Mouse (Mus musculus) embryonic stem cell, embryonic (primary cell): ENCODE measurements around the gene Pla2g3.

Source experiments
- CTCF ChIA-PET, 4 experiments: fragments of 300-600 bp in 2 of 4; fragments of 350-600 bp in 2 of 4; sonication (Branson Sonifier 250); formaldehyde crosslinking; loops; one replicate each; lab custom pipeline; 2022; ENCODE audit warnings: inconsistent platforms in 2 of 4; lab: Charles Lee
- POLR2A ChIA-PET, 4 experiments: fragments of 300-600 bp in 2 of 4; fragments of 350-600 bp in 2 of 4; sonication (Branson Sonifier 250); formaldehyde crosslinking; loops; one replicate each; lab custom pipeline; 2022; ENCODE audit warnings: antibody characterized with exemption in 4 of 4, inconsistent platforms in 1 of 4; lab: Charles Lee

Pla2g3 gene

GRCm38 (mm10) chr11:3472484-3472883, 15.6 kb upstream of the Pla2g3 start:
- CTCF ChIA-PET: interaction anchor here in 3 of 4 experiments (0.6 to 7.6 kb wide), 14 partner anchors 16 to 449 kb away, joined by 3 to 50 read pairs (median 3); partner anchors contain the start of genes Selenom (in 3 of the 3) and Pla2g3 (in 1 of the 3)
- POLR2A ChIA-PET: interaction anchor here in 2 of 4 experiments (0.9 to 2.5 kb wide), 4 partner anchors 20 to 176 kb away, joined by 3 to 6 read pairs (median 4); partner anchors contain the start of genes Morc2a (in 1 of the 2), Rnf185 (in 1 of the 2) and Selenom (in 1 of the 2)

DNA sequence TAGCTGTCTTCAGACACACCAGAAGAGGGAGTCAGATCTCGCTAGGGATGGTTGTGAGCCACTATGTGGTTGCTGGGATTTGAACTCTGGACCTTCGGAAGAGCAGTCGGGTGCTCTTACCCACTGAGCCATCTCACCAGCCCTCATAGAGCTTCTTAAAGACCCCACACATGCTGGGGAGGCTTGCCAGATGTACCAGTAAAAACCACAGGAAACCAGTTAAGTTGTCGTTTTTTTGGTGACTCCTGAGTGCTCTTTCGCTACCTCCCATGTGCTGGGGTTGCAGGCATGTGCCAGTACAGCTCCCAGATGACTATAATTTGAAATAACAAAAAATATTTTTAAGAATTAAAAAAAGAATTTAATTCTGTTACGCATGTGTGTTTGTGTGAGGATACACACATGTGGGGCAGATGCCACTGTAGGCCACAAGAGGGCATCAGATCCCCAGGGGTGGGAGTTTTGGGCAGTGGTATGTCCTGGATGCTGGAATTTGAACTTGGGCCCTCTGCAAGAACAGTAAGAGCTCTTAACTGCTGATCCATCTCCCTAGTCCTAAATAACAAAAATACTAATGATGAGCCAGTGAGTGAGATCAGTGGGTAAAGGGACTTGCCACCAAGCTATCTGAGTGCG, 13.5 kb upstream of the Pla2g3 start:
- POLR2A ChIA-PET: interaction anchor here in 2 of 4 experiments (0.8 to 2.5 kb wide), 6 partner anchors 9 to 40 kb away, joined by 3 to 6 read pairs (median 4); partner anchors contain the start of genes Selenom (in 2 of the 2) and Rnf185 (in 1 of the 2)
- CTCF ChIA-PET: interaction anchor here in 3 of 4 experiments (0.7 to 7.6 kb wide), 15 partner anchors 9 to 312 kb away, joined by 3 to 50 read pairs (median 4); partner anchors contain the start of gene Selenom (in 3 of the 3)

- POLR2A ChIA-PET: interaction anchor here in 2 of 4 experiments (0.5 to 1.3 kb wide), 4 partner anchors 22 to 230 kb away, joined by 3 read pairs; no protein-coding TSS in a partner anchor
- CTCF ChIA-PET: interaction anchor here (0.7 to 7.6 kb wide), 17 partner anchors 8 to 311 kb away, joined by 3 to 50 read pairs (median 4); partner anchors contain the start of gene Selenom (in 4 of the 4)
Measured at GRCm38 (mm10) chr11:3475489-3475888, 12.6 kb upstream of the Pla2g3 start.

- ChIA-PET POLR2A (interaction anchor here in 2 of 4 experiments (0.6 to 1.6 kb wide), 10 partner anchors 8 to 64 kb away, joined by 3 to 7 read pairs (median 3); no protein-coding TSS in a partner anchor), CTCF (interaction anchor here in 3 of 4 experiments (0.6 to 1.4 kb wide), 6 partner anchors 8 to 55 kb away, joined by 3 to 12 read pairs (median 4); no protein-coding TSS in a partner anchor)
Measured at GRCm38 (mm10) chr11:3483980-3484642, 4.0 kb upstream of the Pla2g3 start.

DNA sequence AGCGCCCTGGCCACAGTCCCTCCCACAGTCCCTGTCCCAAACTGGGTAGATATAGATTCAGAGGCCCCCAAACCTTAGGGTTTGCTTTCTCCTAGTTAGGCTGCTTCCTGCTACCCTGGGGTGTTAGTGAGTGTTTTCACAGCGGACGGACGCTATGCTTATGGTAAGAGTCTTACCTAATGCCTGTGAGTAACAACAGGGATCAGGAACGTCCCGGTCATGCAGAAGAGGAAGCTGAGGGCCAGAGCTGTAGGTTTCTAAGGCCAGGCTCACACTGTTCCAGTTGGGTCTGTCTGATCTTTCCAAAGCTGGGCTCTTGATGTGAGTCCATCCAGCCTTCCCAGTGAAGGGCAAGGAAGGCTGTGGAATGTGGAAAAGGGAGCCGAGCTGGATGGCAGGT, 1.7 kb upstream of the Pla2g3 start:
- ChIA-PET CTCF (interaction anchor here in 1 of 4 experiments (0.7 kb wide), 1 partner anchor 10 kb away, joined by 3 read pairs; no protein-coding TSS in a partner anchor), POLR2A (interaction anchor here in 2 of 4 experiments (1.0 to 1.4 kb wide), 2 partner anchors 9 to 11 kb away, joined by 3 to 4 read pairs; no protein-coding TSS in a partner anchor)

DNA sequence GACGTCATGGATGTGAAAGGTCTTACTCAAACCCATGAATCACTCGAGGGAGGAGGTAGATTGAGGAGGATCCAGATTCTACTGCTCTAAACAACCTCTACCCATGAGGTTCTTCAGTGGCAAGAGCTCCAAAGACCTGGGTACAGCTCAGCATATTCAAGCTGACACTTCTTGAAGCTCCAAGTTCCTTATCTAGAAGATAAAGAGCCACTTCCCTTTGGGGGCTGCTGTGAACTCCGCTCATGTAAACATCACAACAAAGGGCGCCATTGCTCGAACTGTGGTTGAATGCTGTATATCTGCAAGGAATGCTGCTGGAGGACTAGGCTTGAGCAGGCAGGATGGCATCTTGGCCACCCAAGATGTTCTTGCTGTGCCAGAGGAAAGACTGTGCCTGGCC, 952 bp downstream of the Pla2g3 start:
- POLR2A ChIA-PET: interaction anchor here in 2 of 4 experiments (1.4 to 1.6 kb wide), 3 partner anchors 12 to 160 kb away, joined by 3 to 6 read pairs (median 4); partner anchors contain the start of genes Morc2a (in 1 of the 2) and Rnf185 (in 1 of the 2)
- CTCF ChIA-PET: interaction anchor here (1.1 to 2.2 kb wide), 4 partner anchors 25 to 425 kb away, joined by 3 to 7 read pairs (median 4); partner anchors contain the start of genes Selenom (in 1 of the 4) and Slc35e4 (in 1 of the 4)

GRCm38 (mm10) chr11:3492748-3493147, 4.7 kb downstream of the Pla2g3 start:
- ChIA-PET CTCF (interaction anchor here in 2 of 4 experiments (1.0 to 1.2 kb wide), 3 partner anchors 22 to 39 kb away, joined by 3 to 8 read pairs (median 3); partner anchors contain the start of gene Selenom (in 1 of the 2)), POLR2A (interaction anchor here in 3 of 4 experiments (0.7 to 2.8 kb wide), 22 partner anchors 9 to 160 kb away, joined by 3 to 15 read pairs (median 4); partner anchors contain the start of genes Morc2a (in 2 of the 3), Selenom (in 2 of the 3) and Inpp5j (in 1 of the 3))

GRCm38 (mm10) chr11:3494857-3495256, 6.8 kb downstream of the Pla2g3 start:
- CTCF ChIA-PET: interaction anchor here in 1 of 4 experiments (1.2 to 1.3 kb wide), 3 partner anchors 40 to 291 kb away, joined by 3 to 4 read pairs (median 4); no protein-coding TSS in a partner anchor

GRCm38 (mm10) chr11:3495496-3495895, 7.4 kb downstream of the Pla2g3 start:
- ChIA-PET POLR2A (interaction anchor here in 3 of 4 experiments (0.5 to 2.8 kb wide), 17 partner anchors 9 to 263 kb away, joined by 3 to 13 read pairs (median 3); partner anchors contain the start of genes Selenom (in 2 of the 3), Drg1 (in 1 of the 3) and Morc2a (in 1 of the 3)), CTCF (interaction anchor here in 1 of 4 experiments (1.2 to 1.7 kb wide), 3 partner anchors 19 to 291 kb away, joined by 3 to 7 read pairs (median 4); no protein-coding TSS in a partner anchor)

More at GRCm38 (mm10) chr11:3494857-3495256, 6.8 kb downstream of the Pla2g3 start:
- POLR2A ChIA-PET: interaction anchor here in 3 of 4 experiments (0.8 to 2.8 kb wide), 9 partner anchors 8 to 229 kb away, joined by 3 to 13 read pairs (median 3); partner anchors contain the start of genes Rnf185 (in 2 of the 3), Selenom (in 2 of the 3) and Drg1 (in 1 of the 3)

GRCm38 (mm10) chr11:3496756-3497155, 8.7 kb downstream of the Pla2g3 start:
- POLR2A ChIA-PET: interaction anchor here in 3 of 4 experiments (0.6 to 4.7 kb wide), 32 partner anchors 8 to 458 kb away, joined by 3 to 43 read pairs (median 4); partner anchors contain the start of genes Morc2a (in 3 of the 3), Inpp5j (in 1 of the 3) and Selenom (in 1 of the 3)
- CTCF ChIA-PET: interaction anchor here in 2 of 4 experiments (0.6 to 1.7 kb wide), 5 partner anchors 18 to 333 kb away, joined by 3 to 7 read pairs (median 3); partner anchors contain the start of gene Selenom (in 1 of the 2)

- CTCF ChIA-PET: interaction anchor here in 2 of 4 experiments (0.6 to 1.7 kb wide), 8 partner anchors 17 to 489 kb away, joined by 3 to 7 read pairs (median 4); partner anchors contain the start of gene Selenom (in 1 of the 2)
- POLR2A ChIA-PET: interaction anchor here in 3 of 4 experiments (0.6 to 4.7 kb wide), 31 partner anchors 10 to 458 kb away, joined by 3 to 43 read pairs (median 4); partner anchors contain the start of genes Morc2a (in 3 of the 3), Rnf185 (in 1 of the 3) and Selenom (in 1 of the 3)
Measured at GRCm38 (mm10) chr11:3497296-3497695, 9.2 kb downstream of the Pla2g3 start.

- ChIA-PET POLR2A (interaction anchor here in 3 of 4 experiments (0.6 to 3.1 kb wide), 8 partner anchors 10 to 176 kb away, joined by 3 to 13 read pairs (median 4); partner anchors contain the start of genes Morc2a (in 1 of the 3) and Pla2g3 (in 1 of the 3)), CTCF (interaction anchor here in 3 of 4 experiments (0.6 to 1.5 kb wide), 5 partner anchors 12 to 194 kb away, joined by 3 to 9 read pairs (median 4); partner anchors contain the start of gene Selenom (in 1 of the 3))
Measured at GRCm38 (mm10) chr11:3502057-3502456, 14.0 kb downstream of the Pla2g3 start.

DNA sequence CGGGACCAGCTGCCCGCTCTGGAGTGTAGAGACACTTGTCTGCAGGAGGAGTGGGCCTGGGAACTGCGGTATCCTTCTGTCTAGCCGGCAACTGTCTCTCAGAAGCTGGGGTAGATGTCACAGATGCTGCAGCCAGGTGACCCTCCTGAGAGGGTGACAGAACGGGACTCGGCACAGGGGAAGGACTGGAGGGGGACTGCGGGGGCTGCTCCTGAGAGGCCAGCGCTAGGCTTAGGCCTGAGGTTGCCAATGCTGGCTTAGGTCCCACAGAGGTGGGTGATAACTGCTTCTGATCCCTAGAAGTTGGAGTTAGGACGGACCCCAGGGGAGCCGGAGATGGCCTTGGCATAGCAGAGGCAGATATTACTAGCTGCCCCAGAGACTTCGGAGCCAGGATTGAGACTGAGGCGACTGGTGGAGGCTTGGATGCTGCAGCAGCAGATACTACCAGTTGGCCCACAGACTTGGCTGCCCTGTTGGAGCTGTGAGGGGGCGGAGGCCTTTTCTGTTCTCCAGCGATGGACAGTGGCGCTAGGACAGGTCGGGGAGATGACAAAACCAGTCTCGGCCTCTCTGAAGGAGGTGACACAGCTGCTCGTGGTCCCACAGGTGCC, 14.5 kb downstream of the Pla2g3 start:
- CTCF ChIA-PET: interaction anchor here in 2 of 4 experiments (0.7 to 1.5 kb wide), 3 partner anchors 12 to 194 kb away, joined by 3 to 9 read pairs (median 4); partner anchors contain the start of gene Selenom (in 1 of the 2)
- POLR2A ChIA-PET: interaction anchor here in 3 of 4 experiments (0.8 to 2.7 kb wide), 12 partner anchors 10 to 165 kb away, joined by 3 to 9 read pairs (median 4); partner anchors contain the start of genes Selenom (in 2 of the 3), Morc2a (in 1 of the 3), Pla2g3 (in 1 of the 3) and Rnf185 (in 1 of the 3)

DNA sequence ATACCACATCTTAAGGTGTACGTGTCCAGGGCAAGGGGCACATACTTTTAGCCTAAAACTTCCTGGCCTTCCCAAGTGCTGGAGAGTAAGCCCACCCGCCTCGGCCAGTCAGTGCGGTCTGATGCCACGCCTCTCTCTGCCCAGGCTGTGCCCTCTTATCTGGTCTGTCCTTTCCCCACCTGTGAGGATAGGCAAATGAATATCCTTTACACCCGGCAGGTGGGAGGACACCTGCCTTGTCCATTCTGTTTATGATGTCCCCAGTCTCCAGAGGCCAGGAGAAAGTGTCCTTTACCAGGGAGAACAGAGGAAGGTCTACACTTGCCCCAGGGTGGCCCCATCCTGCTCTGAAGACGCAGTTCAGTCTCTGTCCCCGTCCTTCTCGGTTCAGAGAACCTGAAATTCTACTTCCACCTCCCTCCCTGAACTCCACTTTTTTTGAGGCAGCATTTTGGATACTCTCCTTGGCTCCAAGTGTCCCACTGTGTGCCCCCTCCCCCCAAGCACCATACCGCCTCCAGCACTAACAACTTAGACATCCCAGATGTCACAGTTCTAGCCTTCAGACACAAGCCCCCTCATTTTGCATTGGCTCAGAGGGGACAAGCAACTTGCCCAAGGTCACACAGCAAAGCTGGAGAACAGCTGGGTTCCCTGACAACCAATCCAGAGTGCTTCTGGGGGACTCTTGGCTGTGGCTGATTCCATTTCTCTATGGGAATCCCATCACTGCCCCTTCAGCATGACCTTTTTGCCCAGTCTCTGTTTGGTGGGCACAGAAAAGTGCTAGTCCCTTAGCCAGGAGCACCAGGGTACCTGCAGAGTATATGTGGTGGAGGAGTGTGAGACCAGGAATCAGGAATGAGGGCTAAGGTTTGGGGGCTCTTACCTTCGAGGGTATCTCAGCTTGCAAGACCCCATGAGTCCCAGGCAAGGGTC, 15.9 kb downstream of the Pla2g3 start:
- POLR2A ChIA-PET: interaction anchor here in 3 of 4 experiments (0.6 to 2.7 kb wide), 8 partner anchors 8 to 68 kb away, joined by 3 to 9 read pairs (median 4); partner anchors contain the start of genes Rnf185 (in 2 of the 3) and Selenom (in 2 of the 3)

More for the DNA sequence above, 15.9 kb downstream of the Pla2g3 start:
- CTCF ChIA-PET: interaction anchor here in 2 of 4 experiments (0.6 to 1.9 kb wide), 5 partner anchors 10 to 56 kb away, joined by 3 to 9 read pairs (median 4); partner anchors contain the start of gene Selenom (in 2 of the 2)
